Mouse (Mus musculus) kidney, adult 10 weeks (tissue): ENCODE results near the gene Gm8297. TPM values are rescaled to one million over a fixed set of nuclear protein-coding genes. Genes with fewer than 3 reads are reported as not detected.

Experiments
- polyA plus RNA-seq: library from polyadenylated mRNA; stranded (reverse); fragments of 350-450 nt; fragmentation: Illumina TruSeq; extraction: RNeasy Lipid Tissue Mini Kit (QIAGEN cat#74804); gene quantifications from one replicate; pipeline ENCODE4 v1.2.3, GENCODE M21; 2014; ENCODE audit warnings: low read depth, low replicate concordance

Gene Gm8297
- not detected for polyA plus RNA-seq

DNA sequence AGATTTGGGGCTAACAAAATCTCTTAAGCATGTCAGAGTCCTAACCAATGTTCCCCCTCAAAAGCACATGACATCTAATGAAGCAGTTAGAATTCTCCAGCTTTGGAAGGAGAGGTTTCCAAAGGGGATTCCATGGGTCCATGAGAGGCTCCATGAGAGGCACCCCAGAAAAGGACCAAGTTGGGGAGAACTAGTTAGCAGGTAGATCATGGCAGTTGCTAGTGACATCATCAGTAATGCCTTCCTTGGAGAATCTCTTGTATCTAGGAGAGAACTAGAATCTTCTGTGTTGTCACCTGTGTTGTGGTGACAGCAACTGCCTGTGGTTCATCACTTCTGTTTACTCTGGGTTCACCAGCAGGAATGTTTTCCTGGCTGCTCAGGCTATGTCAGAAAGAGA is at the start of gene Gm8297:
Gene Gm8297 (plus strand): TSS at position 301 of the 400 bp plus-strand sequence.

DNA sequence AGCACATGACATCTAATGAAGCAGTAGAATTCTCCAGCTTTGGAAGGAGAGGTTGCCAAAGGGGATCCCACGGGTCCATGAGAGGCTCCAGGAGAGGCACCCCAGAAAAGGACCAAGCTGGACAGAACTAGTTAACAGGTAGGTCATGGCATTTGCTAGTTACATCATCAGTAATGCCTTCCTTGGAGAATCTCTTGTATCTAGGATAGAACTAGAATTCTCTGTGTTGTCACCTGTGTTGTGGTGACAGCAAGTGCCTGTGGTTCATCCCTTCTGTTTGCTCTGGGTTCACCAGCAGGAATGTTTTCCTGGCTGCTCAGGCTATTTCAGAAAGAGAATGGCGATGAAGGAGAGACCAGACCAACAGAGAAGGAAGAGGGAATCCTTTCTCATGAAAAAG is 31.9 kb downstream of the Gm8297 start, which contains the start of gene Gm3298:
Gene Gm3298 (plus strand): TSS at position 301 of the 400 bp plus-strand sequence.

Other genes starting within 250 kb of the Gm8297 start
- not detected for gene Gm9602, start 207.6 kb upstream of the Gm8297 start, polyA plus RNA-seq
- not detected for gene Gm3269, start 145.8 kb upstream of the Gm8297 start, polyA plus RNA-seq
- gene Gm3264, start 128.4 kb upstream of the Gm8297 start, polyA plus RNA-seq = not detected
- not detected for gene Gm3278, start 91.5 kb upstream of the Gm8297 start, polyA plus RNA-seq
- not detected for gene Gm3298, start 32.0 kb downstream of the Gm8297 start, polyA plus RNA-seq
- gene 4930555G01Rik, start 66.7 kb downstream of the Gm8297 start, polyA plus RNA-seq = not detected
- gene Gm8281, start 87.1 kb downstream of the Gm8297 start, polyA plus RNA-seq = not detected
- not detected for gene Gm8279, start 147.6 kb downstream of the Gm8297 start, polyA plus RNA-seq
- not detected for gene Gm3317, start 180.6 kb downstream of the Gm8297 start, polyA plus RNA-seq
- not detected for gene Gm8271, start 201.9 kb downstream of the Gm8297 start, polyA plus RNA-seq